Mouse (Mus musculus) frontal cortex, postnatal 10 days (tissue): ENCODE data around the gene Popdc2.
"Not testable (repeated sequence)": the region's sequence is repeated elsewhere in the genome, so short reads cannot be mapped to it uniquely, and the experiment has no call there.

Experiments used
- DNase-seq, 2 experiments: peaks; one replicate each; pipeline ENCODE4 v3.0.0; 2022; ENCODE audit warnings: low spot score in 2 of 2, mixed read lengths in 1 of 2

Gene Popdc2

DNA sequence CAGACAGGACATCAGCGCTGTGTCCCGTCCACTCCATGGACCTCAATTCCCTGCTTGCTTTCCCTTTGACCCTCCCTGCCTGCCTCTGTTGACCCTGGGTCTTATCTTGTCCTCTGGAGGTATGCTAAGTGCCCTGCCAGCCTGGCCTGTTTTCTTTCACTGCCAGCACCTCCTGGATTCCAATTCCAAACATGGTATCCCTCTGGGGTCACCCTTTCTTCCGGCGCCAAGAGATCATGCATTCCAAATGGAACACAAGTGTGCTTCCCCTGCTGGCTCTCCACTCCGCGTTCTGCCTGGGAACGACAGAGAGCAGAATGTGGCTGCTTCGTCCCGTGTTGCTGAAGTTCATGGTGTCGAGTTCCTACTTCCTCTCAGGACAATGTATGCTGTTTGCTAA is at the start of gene Popdc2:
TSS of gene Popdc2 (plus strand) at position 277 of the 400 bp plus-strand sequence.
- no peak for DNase-seq

DNA sequence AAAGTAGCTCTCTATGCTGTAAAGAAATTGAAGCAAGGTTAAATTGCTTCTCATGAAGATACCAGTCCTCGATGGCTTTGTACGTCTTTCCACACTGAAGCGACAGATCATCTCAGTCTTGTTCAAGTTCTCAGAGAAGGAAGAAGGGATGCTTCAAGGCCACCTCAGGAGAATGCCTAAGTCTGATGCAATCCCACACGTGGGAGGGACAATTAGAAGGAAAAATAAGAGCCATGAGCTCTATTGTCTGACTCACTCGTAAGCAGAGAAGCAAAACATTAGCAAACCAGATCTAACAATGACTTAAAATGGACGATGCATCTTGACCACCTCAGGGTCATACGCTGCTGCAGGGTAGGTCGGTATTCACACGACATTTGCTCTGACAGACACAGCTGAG is 43.5 kb upstream of the Popdc2 start:
- DNase-seq = no peak

DNA sequence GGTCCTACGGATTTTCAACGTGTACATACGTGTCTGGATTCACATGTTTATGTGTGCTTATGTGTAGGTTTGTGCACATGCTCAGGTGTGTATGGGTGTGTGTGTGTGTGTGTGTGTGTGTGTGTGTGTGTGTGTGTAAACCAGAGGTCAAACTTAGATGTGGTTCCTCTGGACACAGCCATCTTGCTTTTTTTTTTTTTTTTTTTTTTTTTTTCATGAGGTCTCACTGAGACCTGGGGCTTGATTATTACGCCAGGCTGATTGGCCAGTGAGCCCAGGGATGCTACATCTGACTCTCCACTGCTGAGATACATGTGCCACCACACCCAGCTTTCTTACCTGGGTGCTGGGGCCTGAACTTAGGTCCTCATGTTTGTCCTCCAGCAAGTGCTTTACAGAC is 42.9 kb upstream of the Popdc2 start:
- no peak for DNase-seq

DNA sequence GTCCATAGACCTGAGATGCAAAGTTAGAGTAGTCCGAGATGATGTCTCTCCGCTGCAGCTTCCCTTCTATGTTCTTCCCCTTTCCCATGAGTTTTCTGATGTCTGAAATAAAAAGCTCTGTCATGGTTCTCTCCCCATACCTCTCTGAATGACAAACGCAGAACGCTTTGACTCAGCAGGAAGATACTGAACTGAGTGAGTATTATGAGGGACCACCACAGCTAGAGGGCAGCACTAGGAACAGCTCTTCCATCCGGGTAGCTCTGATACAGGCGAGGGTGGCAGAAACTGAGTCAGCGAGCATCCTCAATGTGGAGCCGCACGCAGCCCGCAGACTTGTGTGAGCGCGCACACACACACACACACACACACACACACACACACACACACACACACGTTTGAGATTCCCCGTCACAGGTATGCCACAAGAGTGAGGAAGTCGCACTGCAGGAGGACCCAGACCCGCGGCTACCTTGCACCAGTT is 40.5 kb upstream of the Popdc2 start:
- peak; percentile 49 to 62 for DNase-seq

DNA sequence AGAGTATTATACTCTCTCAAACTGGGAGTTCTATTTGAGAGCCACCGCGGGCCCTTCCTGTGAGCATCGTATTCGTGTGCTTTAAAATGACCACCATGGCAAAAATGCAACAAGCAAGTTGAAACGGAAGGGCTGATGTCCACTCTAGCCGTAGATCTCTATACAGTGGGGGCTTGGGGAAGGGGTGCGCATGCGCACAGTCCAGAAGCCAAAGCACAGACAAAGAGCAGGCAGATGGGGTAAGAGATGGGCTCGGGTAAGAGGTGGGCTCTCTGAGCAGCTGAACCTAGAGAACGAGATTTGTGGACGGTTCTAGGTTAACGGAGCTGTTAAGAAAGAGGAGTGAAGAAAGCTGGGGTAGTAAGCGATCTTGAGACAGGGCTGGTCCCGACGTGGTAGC is 37.7 kb upstream of the Popdc2 start:
- no peak for DNase-seq

DNA sequence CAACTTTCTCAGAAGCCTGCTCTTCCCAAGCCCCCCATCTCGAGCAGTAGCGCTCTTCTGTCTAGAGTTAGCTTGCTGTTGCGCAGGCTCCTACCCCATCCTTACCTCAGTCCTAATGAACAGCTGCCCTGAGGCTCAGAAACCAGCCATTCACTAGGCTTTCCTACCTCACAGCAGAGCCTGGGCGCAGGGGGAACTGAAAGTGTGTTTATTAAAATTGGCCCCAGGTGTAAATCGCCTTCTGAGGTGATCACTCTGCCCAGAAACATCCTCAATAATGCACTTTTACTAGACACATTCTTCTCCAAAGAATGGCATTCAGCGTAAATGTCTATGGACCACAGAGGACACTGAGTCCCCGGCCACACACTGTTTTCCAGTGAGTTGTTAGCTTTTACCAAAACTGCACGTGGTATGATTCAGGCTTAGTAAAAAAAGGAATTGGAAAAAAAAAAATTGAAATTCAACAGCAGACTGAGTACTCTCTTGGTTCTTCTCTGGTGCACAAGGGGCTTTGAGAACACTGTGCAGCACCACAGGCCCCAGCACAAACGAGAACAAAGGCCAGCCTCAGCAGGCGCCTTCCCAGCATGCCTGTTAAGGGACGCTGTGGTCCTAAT is 35.1 kb upstream of the Popdc2 start:
- no peak for DNase-seq

DNA sequence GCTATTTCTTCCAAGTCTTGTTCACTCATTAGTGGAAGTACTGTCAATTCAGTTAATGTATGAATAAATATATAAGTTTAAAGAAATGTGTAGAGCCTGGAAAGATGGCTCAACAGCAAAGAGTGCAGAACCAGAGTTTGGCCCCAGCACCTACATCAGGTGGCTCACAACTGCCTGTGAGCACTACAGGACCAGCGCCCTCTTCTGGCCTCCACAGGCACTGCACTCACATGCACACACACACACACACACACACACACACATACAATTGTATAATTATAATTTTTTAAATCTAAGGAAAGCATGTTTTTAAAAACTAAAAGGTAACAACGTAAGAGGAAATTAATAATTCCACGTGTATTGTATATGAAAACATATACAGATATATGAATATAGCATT is 32.7 kb upstream of the Popdc2 start:
- no peak for DNase-seq

DNA sequence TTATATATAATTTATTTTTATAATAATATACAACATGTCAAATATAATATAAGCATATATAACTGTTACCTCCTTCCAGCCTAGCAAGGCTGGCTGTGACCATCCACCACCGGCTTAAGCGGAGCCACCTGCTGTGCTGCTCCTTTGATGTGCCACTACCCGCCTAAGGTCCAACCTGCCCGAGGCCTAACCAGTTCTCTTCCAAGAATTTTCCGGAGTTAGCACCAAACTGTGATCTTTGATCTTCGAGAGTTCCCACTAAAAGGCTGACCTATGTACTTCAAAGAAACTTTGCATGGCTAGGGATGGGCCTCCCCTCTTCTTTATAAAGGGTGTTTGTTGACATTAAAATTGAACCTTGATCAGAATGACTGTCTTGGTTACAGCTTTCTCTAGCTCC is 27.6 kb upstream of the Popdc2 start:
- DNase-seq = no peak

DNA sequence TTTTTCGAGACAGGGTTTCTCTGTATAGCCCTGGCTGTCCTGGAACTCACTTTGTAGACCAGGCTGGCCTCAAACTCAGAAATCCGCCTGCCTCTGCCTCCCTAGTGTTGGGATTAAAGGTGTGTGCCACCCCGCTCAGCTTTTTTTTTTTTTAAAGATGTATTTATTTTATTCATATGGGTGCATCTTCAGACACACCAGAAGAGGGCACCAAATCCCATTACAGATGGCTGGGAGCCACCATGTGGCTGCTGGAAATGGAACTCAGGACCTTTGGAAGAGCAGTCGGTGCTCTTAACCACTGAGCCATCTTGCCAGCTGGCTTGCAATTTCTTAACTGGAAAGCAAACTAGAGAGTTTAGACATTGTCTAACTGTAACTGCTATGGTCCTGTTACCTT is 23.9 kb upstream of the Popdc2 start:
- not testable (repeated sequence) for DNase-seq

DNA sequence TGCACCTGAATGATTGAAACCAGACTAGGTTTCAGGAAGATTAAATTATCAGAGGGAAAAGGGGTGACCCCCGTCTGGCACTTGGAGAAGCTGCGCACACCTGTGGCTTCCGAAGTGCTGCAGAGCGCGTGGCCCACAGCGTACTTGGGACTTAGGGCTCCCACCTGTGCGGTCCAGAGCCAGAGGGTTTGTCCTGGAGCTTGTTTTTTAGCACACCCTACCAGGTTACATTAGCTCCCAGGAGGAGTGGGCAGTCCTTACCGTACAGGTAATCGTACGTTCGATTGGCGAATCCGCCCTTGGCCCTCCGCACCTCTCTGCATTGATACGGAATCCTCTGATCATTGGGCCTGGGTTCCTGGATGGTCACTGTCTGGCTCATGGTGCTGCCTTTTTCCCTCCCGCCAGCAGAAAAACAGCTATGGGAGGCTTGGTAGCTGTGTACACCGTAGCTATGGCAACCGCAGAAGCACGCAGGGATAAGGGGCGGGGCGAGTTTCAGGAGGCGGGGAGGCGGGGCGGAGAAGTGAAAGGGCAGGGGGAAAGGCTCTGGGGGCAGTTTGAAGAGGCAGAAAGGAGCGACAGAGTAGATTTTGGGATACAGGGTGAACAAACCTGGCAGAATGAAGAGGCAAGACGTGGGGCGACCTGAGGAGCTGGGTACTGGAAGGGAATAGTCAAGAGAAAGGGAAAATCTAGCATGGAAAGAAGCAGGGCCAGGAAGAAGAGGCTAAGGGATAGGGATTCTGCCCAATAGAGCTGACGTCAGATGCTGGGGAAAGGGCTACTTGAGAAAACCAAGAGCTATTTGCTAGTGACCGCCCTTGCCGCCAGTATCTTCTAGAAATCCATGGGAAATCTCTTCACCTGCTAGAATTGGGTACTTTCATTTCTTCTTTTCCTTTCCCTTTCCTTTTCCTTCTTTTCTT is 20.3 kb upstream of the Popdc2 start, which contains the start of gene Maats1:
TSS of gene Maats1 (minus strand) at position 748 of the 929 bp plus-strand sequence.
- peak; percentile 44 to 68 for DNase-seq

DNA sequence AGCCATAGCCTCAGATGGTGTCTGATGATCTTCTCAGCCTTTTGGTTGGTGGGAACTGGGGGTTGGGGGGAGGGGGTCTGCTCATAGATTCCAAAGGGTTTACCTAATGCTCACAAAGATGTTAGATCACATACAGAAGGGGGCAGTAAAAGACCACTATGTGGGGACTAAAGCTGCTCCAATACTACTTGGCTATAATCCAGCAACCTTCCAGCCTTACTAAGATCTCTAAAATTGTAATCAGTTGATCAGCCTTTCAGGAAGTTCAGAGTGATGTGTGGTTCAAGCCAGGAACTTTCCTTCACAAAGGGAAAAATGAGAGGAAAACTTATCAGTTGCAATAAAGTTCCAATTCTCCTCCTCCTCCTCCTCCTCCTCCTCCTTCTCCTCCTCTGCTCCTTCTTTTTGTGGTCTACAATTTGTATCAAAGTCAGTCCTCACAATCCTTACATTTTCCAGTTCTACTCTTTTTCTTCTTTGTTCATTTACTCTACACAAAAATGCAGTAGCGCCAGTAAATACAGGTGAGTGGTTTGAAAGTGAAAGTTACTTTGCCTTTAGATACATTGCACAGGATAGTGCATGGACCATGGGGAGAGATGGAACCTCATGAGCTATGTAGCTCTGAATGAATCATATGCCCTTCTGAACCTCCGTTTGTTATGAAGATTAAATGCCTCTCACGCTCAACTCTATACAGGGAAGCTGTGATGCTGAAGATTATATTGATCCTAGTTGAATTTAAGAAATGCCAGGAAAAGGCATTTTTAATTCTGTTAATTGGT is 16.9 kb upstream of the Popdc2 start:
- no peak for DNase-seq

DNA sequence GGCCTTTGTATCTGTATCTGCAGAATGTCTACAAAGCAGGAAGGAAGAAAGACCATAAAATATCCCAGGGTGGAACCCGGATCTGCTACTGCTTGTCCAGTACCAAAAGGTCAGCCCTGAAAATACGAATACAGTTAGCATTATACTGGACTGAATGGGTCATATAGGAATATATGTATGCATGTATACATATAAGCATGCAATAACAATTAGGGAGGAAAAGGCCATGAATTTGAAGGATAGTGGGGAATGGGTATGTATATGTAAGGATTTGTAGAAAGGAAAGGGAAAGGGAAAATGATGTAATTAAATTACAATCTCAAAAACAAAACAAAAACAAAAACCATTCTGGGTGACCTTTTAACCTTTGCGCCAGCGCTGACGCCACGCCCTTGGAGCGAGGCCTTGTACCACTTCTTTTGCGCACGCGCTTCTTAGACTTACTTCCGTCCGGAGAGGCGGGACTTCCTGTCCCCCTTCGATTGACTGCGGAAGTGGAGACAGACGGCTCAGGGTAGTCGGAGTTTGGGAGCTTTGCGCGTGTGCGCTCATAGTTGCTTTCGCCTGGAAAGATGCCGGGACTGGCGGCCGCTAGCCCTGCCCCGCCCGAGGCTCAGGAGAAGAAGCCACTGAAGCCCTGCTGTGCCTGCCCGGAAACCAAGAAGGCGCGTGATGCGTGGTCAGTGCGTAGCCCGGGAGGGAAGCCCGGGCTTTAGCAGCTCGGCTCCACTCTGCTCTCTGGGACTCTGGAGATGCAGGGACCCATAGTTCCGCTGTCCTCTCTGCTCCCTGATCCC is 15.3 kb upstream of the Popdc2 start, which contains the start of the genes Cox17 and Gm21987:
TSS of gene Cox17 (plus strand) at position 463 of the 797 bp plus-strand sequence.
TSS of gene Gm21987 (plus strand) at position 512 of the 797 bp plus-strand sequence.
- peak; percentile 90 for DNase-seq

DNA sequence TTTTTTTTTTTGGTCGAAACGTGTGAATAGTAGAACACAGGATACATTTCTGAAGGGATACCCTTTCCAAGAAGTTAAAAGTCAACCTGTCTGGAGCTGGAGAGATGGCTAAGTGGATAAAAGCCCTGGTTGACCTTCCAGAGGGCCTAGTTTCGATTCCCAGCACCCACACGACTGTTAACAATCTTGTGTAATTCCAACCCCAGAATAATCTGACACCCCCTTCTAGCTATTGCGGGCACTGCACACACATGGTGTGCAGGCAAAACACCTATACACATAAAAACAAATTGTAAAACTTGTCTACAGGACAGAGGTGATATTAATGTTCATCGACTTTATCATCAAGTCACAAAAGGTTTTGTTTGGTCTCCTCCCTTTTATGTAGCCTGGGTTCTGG is 14.4 kb upstream of the Popdc2 start:
- DNase-seq = no peak

DNA sequence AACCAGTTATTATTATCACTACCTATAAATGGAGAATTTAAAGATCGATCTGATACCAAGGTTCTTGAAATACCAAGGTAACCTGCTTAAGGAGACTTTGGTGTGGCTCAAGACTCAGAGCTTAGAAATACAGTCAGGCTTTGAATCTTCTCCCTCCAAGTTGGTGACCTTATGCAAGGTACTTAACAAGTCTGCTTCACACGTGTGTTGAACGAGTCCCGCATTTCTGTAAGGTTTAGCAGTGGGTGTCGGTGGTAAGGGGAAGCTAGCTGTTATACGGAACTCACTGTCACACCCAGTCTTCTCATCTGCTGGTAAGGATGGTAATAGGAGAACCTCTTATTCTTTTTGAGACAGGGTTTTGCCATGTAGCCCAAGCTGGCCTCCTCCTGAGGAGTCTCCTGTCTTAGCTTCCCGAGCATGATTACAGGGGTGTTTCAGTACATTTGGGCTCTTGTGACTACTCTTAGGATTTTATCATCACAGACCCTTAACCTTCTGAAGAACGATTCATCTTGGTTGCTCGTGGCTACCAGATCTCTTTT is 13.7 kb upstream of the Popdc2 start:
- no peak for DNase-seq

DNA sequence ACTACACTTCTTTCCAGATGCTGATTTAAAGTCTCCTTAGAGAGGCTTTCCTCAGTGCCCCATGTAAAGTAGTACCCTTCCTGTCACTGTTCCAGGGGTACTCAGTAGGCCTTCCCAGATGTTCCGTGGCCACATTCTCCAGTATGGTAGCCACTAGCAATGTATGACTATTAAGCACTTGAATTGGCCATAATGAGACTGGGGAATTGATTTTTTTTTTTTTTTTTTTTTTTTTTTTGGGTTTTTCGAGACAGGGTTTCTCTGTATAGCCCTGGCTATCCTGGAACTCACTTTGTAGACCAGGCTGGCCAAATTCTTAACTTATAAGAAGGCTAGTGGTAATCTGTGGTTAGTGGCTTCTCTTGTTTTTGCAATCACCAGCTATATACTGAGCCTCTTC is 12.1 kb upstream of the Popdc2 start:
- no peak for DNase-seq

DNA sequence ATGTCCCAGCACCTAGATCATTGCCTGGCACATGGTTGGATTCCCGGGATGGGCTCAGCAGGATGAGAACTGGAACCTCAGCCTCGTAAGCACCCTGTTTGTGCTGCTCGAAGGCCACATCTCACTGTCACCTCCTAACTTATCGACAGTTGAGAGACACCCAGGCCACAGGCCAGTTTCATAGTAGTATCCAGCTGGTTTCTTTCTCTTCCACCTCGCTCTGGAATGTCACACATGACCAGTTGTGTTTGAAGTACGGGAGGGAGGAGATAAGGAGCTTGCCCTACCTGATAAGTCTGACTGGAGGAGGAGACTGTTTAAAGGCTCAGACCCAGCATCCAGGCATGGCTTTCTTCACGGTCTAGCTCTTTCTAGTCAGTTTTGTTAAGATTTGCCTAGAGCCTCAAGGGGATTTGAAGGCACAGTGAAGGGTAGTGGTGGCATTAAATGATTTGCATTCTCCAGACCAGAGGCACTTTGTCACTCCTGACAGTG is 11.6 kb upstream of the Popdc2 start:
- no peak for DNase-seq

DNA sequence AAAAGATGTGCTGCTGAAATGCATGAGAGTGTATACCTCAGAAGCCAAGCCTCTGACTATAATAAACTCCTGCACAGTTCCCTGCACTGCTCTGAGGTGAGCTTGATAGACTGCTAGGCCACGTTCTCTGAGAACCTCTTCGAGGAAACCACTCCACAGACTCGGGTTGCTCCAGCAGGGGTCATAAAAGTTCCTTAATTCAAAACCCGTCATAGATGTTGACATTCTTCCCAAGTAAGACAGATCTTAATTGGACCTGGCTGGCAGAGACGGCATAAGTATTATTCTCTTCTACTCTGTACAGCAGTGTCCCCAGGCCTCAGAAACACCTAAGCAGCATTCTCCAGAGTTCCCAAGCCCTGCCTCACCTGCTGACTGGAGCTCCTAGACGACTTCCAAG is 11.1 kb upstream of the Popdc2 start:
- DNase-seq = no peak

DNA sequence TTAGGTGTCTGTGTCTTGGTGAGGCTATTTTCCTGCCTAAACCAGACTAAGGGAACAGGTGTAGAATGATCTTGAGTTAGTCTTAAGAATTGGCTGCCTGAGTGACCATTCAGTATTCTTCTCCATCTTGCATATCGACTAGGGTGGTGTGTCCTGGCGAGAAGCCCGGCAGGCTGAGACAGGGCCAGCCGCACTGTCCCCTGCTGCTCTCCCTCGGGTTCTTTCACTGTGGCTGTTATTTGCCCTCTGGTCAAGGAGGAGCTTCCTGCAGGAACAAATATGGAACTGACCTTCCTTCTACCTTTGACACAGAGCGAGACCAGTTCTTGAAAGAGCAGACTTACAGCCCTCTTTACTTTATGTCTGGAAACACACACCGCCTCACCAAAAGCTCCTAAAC is 10.0 kb upstream of the Popdc2 start:
- no peak for DNase-seq

DNA sequence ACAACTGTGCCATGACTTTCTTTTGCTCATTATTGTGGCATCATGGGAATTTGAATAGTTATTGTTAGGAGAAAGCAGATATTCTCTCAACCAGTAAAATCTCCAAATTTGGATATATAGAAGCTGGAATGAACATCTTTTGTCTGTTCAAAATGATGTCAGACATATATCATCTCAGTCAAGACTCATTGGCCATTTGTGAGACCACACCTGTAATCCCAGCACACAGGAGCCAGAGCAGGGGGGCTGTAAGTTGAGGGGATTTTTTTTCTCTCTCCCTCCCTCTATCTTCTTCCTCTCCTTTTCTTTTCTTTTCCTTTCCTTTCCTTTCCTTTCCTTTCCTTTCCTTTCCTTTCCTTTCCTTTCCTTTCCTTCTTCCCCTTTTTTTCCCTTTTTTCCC is 9.2 kb upstream of the Popdc2 start:
- DNase-seq = no peak

DNA sequence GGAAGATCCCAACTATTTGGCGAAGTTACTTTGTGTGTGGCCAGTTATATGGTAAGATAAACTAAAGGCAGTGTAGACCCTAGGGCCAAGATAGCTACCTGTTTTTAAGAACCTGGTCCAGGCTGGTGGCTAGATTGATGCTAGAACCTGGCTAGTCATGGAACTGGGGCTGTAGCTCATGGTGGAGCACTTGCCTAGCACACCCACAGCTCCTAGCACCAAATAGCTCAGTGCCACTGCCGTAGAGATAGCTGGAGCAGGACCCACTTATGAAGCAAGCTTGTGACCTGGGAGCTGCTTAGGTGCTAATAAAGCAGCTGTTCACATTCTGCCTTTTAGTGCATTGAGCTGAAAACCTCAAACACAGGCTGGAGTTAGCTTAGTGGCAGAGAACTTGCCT is 8.4 kb upstream of the Popdc2 start:
- DNase-seq = no peak
